Mouse (Mus musculus): Measurements from ENCODE around the gene Rps6ka5.

Rps6ka5 gene

DNA sequence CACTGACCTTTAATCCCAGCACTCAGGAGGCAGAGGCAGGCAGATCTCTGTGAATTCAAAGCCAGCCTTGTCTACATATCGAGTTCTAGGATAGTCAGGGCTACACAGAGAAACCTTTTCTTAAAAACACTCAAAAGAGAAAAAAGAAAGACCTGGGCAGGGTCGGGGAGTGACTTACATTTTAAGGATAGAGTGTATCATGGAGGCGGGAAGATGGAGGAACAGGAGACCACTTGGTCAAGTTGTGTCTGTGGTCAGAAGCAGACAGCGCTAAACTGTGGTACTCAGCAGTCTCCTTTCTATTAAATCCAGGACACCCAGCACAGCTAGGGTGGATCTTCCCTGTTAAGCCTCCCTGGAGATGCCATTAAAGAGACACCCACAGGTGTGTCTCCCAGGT is at the start of gene Rps6ka5:
Gene Rps6ka5 (minus strand): TSS at position 333 of the 400 bp plus-strand sequence.
- no peak for DNase-seq

DNA sequence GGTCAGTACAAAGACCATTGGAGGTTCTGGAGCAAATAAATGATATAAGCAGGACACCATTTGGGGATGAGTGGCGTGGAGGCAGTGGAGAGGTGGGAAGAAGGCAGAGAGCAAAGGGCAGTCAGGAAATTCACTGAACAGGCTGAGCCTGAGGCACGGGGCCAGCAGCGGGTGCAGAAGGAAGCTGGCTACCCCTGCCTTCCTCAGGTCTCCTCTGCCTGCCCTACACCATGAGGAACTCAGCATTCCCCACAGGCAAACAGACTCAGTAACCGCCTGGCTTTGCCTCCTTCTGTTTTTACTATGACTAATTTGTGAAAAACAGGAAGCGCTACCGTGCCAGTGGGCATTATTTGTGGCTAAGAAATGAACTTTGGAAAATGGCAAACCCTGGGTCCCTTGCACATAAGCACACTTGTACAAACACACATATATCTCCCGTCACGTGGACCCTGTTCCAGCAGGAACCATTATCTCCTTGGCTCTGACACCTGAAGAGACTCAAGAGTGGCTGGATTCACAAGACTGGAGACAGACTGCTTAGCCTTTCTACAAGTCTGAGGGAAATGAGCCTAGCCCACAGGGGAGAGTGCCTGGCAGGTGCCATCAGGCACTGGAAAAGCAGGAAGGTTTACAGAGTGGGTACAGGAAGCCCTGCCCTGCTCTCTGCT is 49.3 kb upstream of the Rps6ka5 start:
- peak; percentile 53 for DNase-seq

DNA sequence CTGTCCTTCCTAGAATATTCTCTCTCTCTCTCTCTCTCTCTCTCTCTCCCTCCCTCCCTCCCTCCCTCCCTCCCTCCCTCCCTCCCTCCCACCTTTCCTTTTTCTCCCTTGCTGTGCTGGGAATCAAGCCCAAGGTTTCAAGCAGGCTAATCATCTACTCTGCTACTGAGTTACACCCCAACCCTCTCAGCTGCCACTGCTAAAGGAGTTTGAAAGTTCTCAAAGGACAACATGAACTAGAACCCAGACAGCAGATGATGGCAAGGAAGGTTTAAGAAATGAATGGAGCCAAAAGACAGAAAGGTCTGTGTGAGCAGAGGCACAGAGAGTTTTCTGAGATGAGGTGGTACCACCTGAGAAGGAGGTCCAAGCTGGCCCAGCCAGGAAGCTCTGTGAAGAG is 48.5 kb upstream of the Rps6ka5 start:
- DNase-seq = no peak

DNA sequence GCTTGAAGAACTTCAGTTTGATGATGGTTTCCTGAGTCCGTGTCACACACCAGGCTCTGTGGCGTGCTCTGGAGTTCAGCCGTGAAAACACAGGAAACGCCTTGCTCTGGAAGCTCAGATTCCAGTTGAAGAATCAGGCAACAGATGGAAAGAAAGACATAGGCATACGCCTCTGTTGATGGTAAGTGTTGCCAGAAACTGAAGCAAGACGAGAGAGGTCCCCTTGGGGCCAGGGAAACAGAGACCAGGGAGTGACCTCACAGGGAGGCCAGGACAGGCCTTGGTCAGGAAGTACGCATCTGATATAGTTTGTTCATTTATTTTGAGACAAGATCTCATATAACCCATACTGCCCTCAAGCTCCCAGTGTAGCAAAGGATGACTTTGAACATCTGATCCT is 48.0 kb upstream of the Rps6ka5 start:
- no peak for DNase-seq

DNA sequence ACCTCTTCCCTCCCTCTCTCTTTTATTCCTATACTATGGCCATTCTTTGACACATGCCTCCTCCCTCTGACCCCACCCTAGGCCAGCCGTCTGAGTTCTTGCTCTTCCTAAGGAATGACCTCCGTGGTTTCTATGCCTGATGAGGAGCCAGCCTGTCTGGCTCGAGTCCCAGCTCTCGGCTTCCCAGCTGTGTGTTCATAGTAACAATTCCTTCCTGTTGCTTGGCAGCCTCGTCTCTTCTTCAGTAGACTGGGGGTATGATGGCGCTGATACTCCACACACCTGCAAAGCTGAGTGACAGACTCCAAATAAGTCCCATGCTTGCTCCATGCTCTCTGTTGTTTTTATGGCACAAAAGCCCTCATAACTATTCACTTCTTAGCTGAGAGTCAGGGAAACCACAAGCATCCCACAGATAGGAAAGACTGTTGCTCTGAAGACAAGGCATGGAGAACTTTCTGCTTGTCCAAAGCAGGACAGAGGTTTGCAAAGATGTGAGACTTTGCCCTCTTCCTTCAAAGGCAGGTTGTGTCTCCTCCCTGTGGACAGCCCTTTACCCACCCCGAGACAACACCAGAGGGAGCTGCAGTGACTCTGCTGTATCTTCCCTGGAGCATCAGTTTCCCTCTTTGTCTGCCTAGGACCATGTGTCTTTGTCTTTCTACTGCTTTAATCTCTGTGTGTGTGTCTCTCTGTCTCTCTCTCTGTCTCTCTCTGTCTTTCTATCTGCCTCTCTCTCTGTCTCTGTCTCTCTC is 45.6 kb upstream of the Rps6ka5 start:
- DNase-seq = peak; percentile 66

DNA sequence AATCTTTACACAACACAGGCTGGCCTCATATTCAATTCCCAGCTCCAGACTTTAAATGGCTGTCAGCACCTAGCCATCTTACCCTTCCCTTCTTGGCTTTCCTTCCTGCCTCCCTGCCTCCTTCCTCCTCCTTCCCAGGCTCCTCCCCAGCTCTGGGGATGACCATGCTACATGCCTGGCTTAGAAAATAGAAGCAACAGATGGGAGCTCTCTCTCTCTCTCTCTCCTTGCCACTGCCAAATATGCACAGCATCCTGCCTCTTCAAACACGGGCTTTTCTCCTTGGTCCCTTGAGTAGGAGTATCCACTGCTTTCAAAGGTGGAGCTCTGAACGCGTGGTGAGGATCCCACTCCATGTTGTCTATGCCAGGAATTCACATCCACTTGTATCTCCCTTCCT is 44.0 kb upstream of the Rps6ka5 start:
- DNase-seq = no peak

DNA sequence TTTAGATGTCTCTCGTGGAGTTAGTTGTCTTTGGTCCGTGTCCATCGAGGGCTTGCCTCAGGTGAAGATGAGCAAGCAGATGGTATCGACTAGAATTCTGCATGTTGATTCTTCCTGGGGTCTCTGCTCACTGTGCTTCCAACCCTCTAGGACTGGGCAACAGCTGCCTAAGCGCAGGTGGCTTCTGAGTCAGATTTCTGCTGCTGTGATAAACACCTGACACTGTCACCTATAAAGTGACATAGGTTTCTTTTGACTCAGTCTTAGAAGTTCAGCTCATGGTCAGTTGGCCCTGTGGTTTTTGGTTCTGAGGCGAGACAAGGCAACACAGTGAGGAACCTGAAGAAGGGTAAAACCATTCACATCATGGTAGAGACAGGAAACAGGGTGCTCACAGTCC is 43.1 kb upstream of the Rps6ka5 start:
- no peak for DNase-seq

DNA sequence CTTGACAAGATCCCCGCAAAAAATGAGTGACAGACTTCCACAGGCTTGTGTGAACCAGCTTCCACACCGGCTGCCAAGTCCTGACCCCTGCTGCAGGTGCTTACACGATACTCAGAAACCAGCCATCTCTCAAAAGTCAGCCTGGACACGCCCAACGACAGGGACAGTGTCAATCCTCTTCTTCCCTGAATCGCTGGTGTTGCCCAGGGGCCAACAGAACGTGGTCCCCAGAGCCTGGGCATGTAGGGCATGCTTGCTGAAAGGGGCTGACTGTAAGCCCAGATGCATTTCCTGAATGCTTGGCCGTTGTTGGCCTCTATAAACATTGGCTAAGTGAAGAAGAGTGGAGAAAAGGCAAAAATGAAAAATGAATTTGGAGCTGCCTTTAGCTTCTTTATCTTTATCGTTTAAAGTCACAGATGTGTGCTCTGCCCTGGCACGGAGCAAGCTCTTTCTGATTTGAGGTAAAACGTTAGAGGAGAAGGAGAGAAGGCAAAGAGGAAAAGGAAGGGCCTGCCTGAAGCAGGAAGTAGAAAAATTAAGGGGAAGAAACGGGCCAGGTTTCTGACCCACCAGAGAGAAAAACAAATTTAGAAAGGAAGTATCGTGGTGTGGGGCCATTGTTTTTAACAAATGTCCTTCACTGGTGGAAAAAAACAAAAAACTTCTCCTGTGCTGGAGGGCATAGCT is 37.7 kb upstream of the Rps6ka5 start:
- DNase-seq = peak; percentile 15

DNA sequence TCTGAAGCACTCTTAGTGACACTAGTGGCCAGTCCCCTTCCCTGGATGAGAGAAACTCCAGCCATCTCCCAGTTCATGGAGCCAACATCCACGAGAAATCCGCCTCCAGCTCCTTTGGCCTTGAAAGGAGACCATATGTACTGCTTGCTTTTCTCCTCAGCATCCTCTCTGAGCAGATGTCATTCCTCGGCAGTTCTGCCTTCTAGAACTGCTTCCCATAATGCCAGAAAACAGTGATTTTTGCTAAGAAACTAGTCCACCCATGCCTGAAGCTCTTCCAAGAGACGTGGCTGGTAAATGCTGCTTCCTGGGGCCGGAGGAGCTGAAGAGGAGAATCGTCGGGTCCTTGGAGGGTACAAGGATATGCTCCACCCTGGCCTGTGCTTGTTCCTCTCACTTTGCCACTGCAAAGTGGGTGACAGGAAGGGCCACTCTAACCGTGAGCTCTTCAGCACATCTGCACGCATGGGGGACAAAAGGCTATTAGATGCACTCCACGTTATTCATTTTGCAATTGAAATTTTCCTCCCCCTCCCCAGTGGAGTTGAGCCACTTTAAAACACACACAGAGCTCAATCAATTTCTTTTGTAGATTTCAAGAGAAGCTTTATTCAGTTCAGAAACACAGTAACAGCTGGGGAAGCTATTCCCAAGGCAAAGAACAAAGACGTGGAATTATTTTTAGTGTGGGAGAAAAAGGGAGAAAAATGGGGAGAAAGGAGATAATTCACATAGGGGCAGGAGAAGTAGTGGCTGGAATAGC is 36.1 kb upstream of the Rps6ka5 start:
- no peak for DNase-seq

DNA sequence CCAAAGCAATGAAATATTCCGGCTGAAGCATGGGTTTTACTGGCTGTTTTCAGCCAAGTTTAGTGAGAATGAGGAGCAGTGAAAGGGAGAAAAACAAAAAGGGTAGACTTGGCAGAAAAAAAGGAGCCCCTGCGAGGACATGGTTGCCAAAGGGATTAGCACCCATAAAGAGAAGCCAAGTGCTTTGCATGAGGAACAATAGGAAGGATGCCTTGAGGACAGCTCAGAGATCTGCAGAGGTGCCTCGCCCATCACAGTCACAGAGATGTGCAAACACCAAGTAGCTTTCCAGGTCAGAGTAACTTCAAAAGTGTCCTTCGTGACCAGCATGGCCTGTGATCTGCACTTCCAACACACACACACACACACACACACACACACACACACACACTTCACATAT is 30.6 kb upstream of the Rps6ka5 start:
- no peak for DNase-seq

DNA sequence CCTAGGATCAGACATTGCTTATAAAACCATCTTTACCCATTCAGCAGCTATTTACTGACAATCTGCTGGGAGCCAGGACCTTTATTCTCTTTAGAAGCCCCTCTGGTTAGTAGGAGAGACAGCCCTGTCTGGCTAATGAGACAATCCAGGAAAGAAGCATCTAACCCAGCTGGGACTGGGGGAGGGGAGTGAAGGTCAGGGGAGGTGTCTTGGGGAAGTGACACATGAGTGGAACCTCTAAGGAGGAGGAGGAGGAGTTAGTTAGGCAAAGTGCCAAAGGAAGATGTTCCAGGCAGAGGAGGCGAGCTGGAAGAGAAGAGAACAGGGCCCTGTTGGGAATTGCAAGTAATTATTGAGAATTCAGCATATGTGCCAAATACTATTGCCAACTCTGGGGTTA is 26.9 kb upstream of the Rps6ka5 start:
- peak; percentile 26 for DNase-seq

DNA sequence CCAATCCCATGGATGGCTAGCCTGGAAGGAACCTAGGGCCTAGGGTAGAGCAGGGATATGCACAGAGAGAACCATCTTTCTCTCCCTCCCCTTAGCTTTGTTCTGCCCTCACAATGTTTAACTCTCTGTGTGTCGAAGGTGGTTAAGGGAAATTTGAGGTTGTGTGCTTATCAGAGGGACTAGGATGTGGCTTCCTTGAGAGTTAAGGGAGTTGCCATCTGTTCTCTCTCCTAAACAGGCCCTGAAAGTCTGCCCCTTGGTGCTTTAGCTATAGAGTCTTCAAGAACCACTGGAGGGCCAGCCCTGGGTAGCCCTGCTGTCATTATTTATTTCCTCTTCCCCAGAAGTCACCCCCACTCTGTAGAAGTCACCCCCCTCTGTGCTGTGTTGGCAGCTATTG is 26.2 kb upstream of the Rps6ka5 start:
- no peak for DNase-seq

DNA sequence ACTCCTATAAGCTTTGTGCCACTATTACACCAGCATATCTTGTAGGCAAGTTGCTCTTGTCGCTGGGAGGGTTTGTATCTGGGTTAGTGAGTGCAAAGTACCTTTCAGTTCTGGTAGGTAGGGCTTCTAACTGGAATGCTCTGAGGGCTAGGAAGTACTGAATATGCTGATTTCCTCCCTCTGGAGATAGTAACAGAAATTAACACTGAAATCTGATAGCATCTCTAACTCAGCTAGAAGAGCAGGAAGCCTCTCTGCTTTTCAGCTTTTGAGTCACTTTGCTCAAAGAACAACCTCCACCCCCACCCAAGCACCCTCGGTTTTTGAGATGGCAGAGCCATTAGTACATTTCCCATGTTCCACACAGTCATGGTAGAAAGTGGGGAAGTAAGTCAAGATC is 15.7 kb upstream of the Rps6ka5 start:
- no peak for DNase-seq

DNA sequence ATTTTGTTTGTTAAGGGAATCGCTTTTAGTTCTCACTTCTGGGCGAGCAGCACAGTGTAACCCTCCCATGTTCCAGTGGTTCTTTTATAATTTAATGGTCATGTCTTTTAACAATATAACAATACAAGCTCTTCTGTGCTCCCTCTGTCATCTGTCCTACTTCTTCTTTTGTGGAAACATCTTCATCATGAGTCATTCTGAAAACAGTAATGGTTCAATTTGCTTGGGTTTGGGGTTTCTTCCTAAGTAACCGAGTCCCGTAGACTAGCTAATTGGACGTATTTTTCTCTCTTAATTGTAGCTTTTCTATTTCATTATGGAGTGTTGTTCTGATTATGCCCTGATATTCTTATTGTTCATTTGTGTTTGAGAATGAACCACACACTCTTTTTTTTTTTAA is 13.5 kb upstream of the Rps6ka5 start:
- no peak for DNase-seq

DNA sequence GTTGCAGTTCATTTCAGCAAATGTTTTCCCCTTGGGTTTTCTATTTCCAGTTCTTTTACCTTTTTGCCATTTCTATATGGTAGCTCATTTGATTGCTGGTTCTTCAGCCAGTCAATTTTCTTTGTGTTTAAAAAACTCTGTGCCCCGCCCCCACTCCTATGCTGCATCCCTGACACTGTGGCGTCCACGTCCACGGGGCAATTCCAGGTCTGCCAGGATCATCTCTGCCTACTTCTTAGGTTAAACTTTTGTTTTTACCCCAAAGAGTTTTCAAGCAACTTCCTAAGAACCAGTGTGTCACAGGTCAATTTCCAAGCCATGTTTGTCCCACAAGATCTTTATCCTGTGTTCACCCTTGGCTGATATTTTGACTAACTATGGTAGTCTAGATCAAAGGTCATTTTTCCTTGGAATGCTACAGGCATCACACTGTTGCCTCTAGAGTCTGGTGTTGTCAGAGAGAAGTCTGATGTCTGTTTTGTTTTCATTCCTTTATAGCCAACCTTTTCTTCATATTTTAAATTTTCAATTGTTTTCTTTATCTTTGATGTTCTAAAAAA is 12.3 kb upstream of the Rps6ka5 start:
- no peak for DNase-seq

DNA sequence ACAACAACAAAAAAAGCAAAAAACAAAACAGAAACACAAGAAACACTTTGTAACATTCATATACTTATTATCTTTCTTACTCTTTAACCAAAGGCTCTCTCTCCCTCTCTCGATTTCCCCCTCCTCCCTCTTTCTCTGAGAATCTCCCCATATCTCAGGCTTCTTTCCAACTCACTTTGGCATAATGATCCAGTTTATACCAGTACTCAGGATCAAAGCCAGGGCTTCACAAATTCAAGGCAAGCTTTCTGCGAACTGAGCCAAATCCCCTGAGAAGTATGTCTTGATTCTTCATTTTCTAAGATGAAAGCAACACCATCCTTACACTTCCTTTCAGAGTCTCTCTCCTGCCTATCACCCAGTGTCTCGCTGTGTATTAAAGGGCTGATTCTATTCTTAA is 11.7 kb upstream of the Rps6ka5 start:
- no peak for DNase-seq

DNA sequence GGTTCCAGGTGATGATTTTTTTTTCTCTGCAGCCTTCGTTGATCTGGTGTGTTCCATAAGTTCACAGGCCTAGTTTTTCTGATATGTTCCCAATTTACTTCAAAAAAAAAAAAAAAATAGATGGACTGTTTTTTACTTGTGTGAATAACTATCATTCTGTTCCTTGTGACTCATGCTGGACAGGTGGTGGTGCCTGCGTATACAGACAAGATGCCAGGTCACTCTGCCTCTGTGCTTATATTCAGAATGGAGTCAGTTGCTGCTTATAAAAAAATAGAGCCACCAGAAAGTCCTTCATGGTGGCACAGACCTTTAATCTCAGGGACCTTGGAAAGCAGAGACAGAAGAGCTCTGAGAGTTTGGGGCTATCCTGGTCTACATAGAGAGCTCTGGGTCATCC is 8.8 kb upstream of the Rps6ka5 start:
- no peak for DNase-seq

DNA sequence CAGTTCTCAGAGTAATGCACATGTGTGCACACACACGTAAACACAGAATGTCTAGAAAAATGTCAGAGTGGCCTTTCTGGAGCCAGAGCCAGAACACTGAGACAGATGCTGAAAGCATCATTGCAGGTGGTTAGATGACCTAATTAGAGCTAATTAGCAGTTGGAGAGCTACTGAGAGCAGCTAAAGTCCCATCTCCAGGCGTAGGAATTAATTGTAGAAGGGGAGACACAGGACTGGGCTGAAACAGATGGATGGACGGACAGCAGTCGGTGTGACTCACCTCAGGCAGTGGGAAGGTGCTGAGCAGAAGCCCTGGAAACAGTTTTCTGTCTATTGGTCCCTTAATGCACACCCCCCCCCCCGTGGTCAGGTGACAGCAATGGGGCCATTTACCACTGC is 8.4 kb upstream of the Rps6ka5 start:
- DNase-seq = no peak

DNA sequence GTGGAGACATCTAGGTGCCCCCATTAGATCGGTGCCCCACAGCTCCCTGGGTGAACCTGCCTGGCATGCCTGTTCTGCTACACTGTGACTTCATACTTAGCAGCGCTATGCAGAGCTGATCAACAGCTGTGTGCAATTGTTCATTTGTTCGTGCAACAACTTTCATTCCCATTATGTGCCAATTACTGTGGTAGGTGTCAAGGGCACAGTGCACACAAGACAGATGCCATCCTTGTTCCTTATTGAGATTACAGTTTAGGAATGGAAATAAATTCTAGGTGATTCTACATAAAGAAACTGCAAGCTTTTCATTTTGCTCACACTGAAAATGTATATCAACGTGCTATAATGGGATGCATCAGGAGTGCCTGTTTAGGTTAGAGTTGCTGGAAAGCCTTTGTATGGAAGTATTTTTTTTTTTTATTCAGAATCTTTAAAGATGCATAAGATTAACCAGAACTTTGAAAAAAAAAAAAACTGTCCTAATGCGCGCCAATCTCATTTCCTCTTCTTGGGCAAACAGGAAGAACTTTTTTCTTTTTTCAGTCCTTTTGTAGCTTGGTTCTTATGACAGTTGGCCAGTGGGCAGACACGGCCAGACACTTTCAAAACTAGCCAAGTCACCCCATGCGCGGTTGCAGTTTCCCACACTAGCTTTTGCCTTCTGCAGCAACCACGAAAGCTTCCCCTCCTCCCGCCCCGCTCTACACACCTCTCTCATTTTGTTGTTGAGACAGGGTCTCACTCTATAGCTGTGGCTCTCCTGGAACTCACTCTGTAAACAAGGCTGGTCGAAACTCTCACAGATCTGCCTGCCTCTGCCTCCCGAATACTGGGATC is 2.1 kb upstream of the Rps6ka5 start:
- peak; percentile 54 for DNase-seq

DNA sequence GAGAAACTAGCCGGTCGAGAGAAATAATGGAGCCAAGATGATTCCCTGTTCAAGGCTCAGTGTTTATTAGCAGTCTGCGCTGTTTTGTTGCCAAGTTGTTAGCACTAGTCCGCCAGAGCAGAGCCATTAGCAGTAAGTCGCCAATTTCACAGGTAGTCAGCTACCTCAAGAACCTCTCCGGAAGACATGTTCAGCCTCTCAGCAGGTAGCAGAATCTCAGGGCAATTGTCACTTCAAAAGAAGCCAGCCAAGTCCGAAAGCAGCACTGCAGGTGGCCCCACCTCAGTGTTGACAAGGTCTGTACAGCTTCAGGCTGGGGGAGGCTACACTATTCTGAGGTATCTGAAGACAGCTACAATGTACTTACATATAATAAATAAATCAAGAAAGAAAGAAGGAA is 1.1 kb upstream of the Rps6ka5 start:
- DNase-seq = no peak

DNA sequence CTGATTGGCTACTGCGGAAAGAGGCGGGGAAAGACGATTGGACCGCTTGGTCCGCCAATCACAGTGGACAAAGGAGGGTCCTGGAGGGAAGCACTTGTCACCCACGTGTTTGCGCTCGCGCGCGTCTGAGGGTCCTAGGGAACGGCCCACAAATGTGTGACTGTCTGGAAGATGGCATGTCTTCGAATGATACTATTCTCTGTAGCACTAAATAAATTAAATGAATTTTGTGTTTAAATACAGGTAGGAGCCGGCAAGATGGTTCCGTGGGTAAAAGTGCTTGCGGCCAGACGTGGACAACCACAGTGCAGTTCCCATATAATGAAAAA is 1.4 kb downstream of the Rps6ka5 start:
- no peak for DNase-seq
